Mouse (Mus musculus) midbrain, embryonic 11.5 days (tissue): ENCODE results near the gene Ilf3. TPM values are rescaled to one million over a fixed set of nuclear protein-coding genes. Genes with fewer than 3 reads are reported as not detected.
A peak's percentile ranks its signal among the peaks of the same experiment; 100 is the strongest.

Experiments
- ATAC-seq: fragments of 200-750 bp; cut with Nextera tagmentation; 2 replicates; pipeline ENCODE4 v1.8.0; 2017; ENCODE audit warnings: moderate TSS enrichment, moderate library complexity; ENCODE audit not compliant: low FRiP score
- DNase-seq: peaks from one replicate; pipeline ENCODE4 v3.0.0; 2015; ENCODE audit warnings: low spot score; ENCODE audit errors: missing footprints
- H3K27ac ChIP-seq: fragments of 300-500 bp; sonication (generic); 2 replicates; pipeline ENCODE4 v1.5.1; 2014; ENCODE audit warnings: low read depth, low read length
- H3K27me3 ChIP-seq: fragments of 300-500 bp; sonication (generic); 2 replicates; pipeline ENCODE4 v1.6.1; 2014; ENCODE audit warnings: mild to moderate bottlenecking, low read length, moderate library complexity, mixed read lengths; ENCODE audit not compliant: control insufficient read depth, insufficient read depth
- H3K36me3 ChIP-seq: fragments of 300-500 bp; sonication (generic); 2 replicates; pipeline ENCODE4 v1.6.1; 2014; ENCODE audit warnings: mild to moderate bottlenecking, low read length, moderate library complexity, mixed read lengths; ENCODE audit not compliant: control insufficient read depth, insufficient read depth
- H3K4me1 ChIP-seq: fragments of 300-500 bp; sonication (generic); 2 replicates; pipeline ENCODE4 v1.6.1; 2014; ENCODE audit warnings: low read length; ENCODE audit not compliant: control insufficient read depth, insufficient read depth
- H3K4me2 ChIP-seq: fragments of 300-500 bp; sonication (generic); 2 replicates; pipeline ENCODE4 v1.6.1; 2014; ENCODE audit warnings: mild to moderate bottlenecking, moderate library complexity
- H3K4me3 ChIP-seq: fragments of 300-500 bp; sonication (generic); 2 replicates; pipeline ENCODE4 v1.5.1; 2014; ENCODE audit warnings: low read depth, low read length
- H3K9ac ChIP-seq: fragments of 300-500 bp; sonication (generic); 2 replicates; pipeline ENCODE4 v1.6.1; 2014; ENCODE audit warnings: low read length
- H3K9me3 ChIP-seq: fragments of 300-500 bp; sonication (generic); 2 replicates; pipeline ENCODE4 v1.6.1; 2016; ENCODE audit warnings: low read length; ENCODE audit not compliant: control insufficient read depth
- WGBS: fragments of 180-500 bp; shearing (Covaris S2); extraction: QIAGEN DNeasy Blood & Tissue Kit; methylation state at CpG from one replicate; pipeline ENCODE4 v1.1.7; 2014; 5-methylcytosine and 5-hydroxymethylcytosine counted together
- polyA plus RNA-seq: library from polyadenylated mRNA; unstranded; fragments of >200 nt; fragmentation: Nextera tagmentation; extraction: Ambion mirVana; gene quantifications from 2 replicates; pipeline ENCODE4 v1.2.1, GENCODE M21; 2014

Gene Ilf3
- polyA plus RNA-seq, 1 experiment from 2014 or later = 266 TPM

- Histone ChIP-seq H3K9me3 (no peaks in the 10 kb centered on the region), H3K4me2 (no peak overlapping the region)
Measured at GRCm38 (mm10) chr9:21334747-21335146, 32.9 kb upstream of the Ilf3 start.

GRCm38 (mm10) chr9:21335391-21335790 is 32.3 kb upstream of the Ilf3 start:
- Histone ChIP-seq H3K4me2 (no peak overlapping the region), H3K27ac (no peak overlapping the region), H3K9me3 (no peaks in the 10 kb centered on the region), H3K4me1 (no peaks in the 10 kb centered on the region), H3K4me3 (no peak overlapping the region), H3K36me3 (no peaks in the 10 kb centered on the region), H3K27me3 (no peaks in the 10 kb centered on the region), H3K9ac (no peak overlapping the region)
- WGBS = 91% methylated on average over 4 of the region's 4 CpGs
- DNase-seq (no peak), ATAC-seq (no peak)

More at GRCm38 (mm10) chr9:21334747-21335146, 32.9 kb upstream of the Ilf3 start:
- H3K9ac ChIP-seq = no peak overlapping the region
- no peak overlapping the region for H3K4me3 ChIP-seq
- H3K27ac ChIP-seq = no peak overlapping the region
- H3K27me3 ChIP-seq = no peaks in the 10 kb centered on the region
- DNase-seq (no peak), ATAC-seq (no peak)
- no peaks in the 10 kb centered on the region for H3K36me3 ChIP-seq
- no peaks in the 10 kb centered on the region; the same call in 1 of the 2 replicates for H3K4me1 ChIP-seq

GRCm38 (mm10) chr9:21336491-21336890 is 31.2 kb upstream of the Ilf3 start:
- no peak for DNase-seq

GRCm38 (mm10) chr9:21337652-21338051 is 30.0 kb upstream of the Ilf3 start:
- H3K27ac ChIP-seq = no peak overlapping the region
- H3K4me2 ChIP-seq = no peak overlapping the region
- no peak for ATAC-seq
- peaks cover 3% of the 10 kb centered on the region; the same call in 1 of the 2 replicates for H3K36me3 ChIP-seq
- no peak overlapping the region for H3K4me3 ChIP-seq
- no peaks in the 10 kb centered on the region for H3K9me3 ChIP-seq
- peak overlapping the region; percentile 36; the same call in 1 of the 2 replicates for H3K9ac ChIP-seq
- H3K27me3 ChIP-seq = no peaks in the 10 kb centered on the region
- WGBS = 17% methylated on average over 20 of the region's 20 CpGs
- H3K4me1 ChIP-seq = no peaks in the 10 kb centered on the region
- no peak for DNase-seq

More at GRCm38 (mm10) chr9:21336491-21336890, 31.2 kb upstream of the Ilf3 start:
- Histone ChIP-seq H3K36me3 (no peaks in the 10 kb centered on the region), H3K9me3 (no peaks in the 10 kb centered on the region), H3K4me2 (no peak overlapping the region), H3K27me3 (no peaks in the 10 kb centered on the region), H3K9ac (no peak overlapping the region), H3K4me1 (no peaks in the 10 kb centered on the region), H3K27ac (no peak overlapping the region), H3K4me3 (no peak overlapping the region)
- ATAC-seq = no peak
- WGBS = 86% methylated on average over 8 of the region's 8 CpGs

- Histone ChIP-seq H3K27ac (no peak overlapping the region), H3K4me2 (no peak overlapping the region), H3K27me3 (no peaks in the 10 kb centered on the region), H3K4me1 (no peaks in the 10 kb centered on the region), H3K36me3 (peaks cover 7% of the 10 kb centered on the region; the same call in 1 of the 2 replicates), H3K4me3 (no peak overlapping the region), H3K9ac (no peak overlapping the region), H3K9me3 (no peaks in the 10 kb centered on the region)
- 90% methylated on average over 4 of the region's 4 CpGs for WGBS
- no peak for DNase-seq
- ATAC-seq = no peak
Measured at GRCm38 (mm10) chr9:21340411-21340810, 27.3 kb upstream of the Ilf3 start.

- H3K9ac ChIP-seq = no peak overlapping the region
- H3K4me3 ChIP-seq = no peak overlapping the region
- ATAC-seq (no peak), DNase-seq (no peak)
- H3K4me1 ChIP-seq = no peaks in the 10 kb centered on the region
- WGBS = 70% methylated on average over 16 of the region's 16 CpGs
- H3K9me3 ChIP-seq = no peaks in the 10 kb centered on the region
- no peak overlapping the region for H3K4me2 ChIP-seq
- H3K27ac ChIP-seq = no peak overlapping the region
- H3K27me3 ChIP-seq = no peaks in the 10 kb centered on the region
- peaks cover 12% of the 10 kb centered on the region; the same call in 1 of the 2 replicates for H3K36me3 ChIP-seq
Measured at GRCm38 (mm10) chr9:21346627-21347365, 20.9 kb upstream of the Ilf3 start.

GRCm38 (mm10) chr9:21348152-21348551 is 19.5 kb upstream of the Ilf3 start:
- no peaks in the 10 kb centered on the region for H3K27me3 ChIP-seq
- H3K4me3 ChIP-seq = no peak overlapping the region
- H3K36me3 ChIP-seq = peaks cover 6% of the 10 kb centered on the region; the same call in 1 of the 2 replicates
- no peaks in the 10 kb centered on the region for H3K9me3 ChIP-seq
- no peaks in the 10 kb centered on the region for H3K4me1 ChIP-seq
- H3K4me2 ChIP-seq = no peak overlapping the region
- 94% methylated on average over 3 of the region's 3 CpGs for WGBS
- no peak overlapping the region for H3K27ac ChIP-seq
- DNase-seq = no peak
- no peak overlapping the region for H3K9ac ChIP-seq
- no peak for ATAC-seq

- no peaks in the 10 kb centered on the region for H3K4me1 ChIP-seq
- H3K36me3 ChIP-seq = peaks cover 6% of the 10 kb centered on the region; the same call in 1 of the 2 replicates
- H3K9me3 ChIP-seq = no peaks in the 10 kb centered on the region
- no peak overlapping the region for H3K9ac ChIP-seq
- H3K27ac ChIP-seq = no peak overlapping the region
- H3K4me3 ChIP-seq = no peak overlapping the region
- ATAC-seq (no peak), DNase-seq (no peak)
- WGBS = 92% methylated on average over 7 of the region's 7 CpGs
- no peak overlapping the region for H3K4me2 ChIP-seq
- H3K27me3 ChIP-seq = no peaks in the 10 kb centered on the region
Measured at GRCm38 (mm10) chr9:21351178-21351577, 16.5 kb upstream of the Ilf3 start.

GRCm38 (mm10) chr9:21351702-21352377 is 15.8 kb upstream of the Ilf3 start:
- Histone ChIP-seq H3K9me3 (no peaks in the 10 kb centered on the region), H3K27me3 (no peaks in the 10 kb centered on the region), H3K4me2 (no peak overlapping the region), H3K4me1 (no peaks in the 10 kb centered on the region), H3K9ac (no peak overlapping the region), H3K4me3 (no peak overlapping the region), H3K27ac (no peak overlapping the region), H3K36me3 (peaks cover 6% of the 10 kb centered on the region; the same call in 1 of the 2 replicates)
- 96% methylated on average over 4 of the region's 4 CpGs for WGBS
- no peak for ATAC-seq
- no peak for DNase-seq
